Mouse (Mus musculus): ENCODE measurements around the gene Eppin.
"Not testable (repeated sequence)": the region's sequence is repeated elsewhere in the genome, so short reads cannot be mapped to it uniquely, and the experiment has no call there.

Gene Eppin

DNA sequence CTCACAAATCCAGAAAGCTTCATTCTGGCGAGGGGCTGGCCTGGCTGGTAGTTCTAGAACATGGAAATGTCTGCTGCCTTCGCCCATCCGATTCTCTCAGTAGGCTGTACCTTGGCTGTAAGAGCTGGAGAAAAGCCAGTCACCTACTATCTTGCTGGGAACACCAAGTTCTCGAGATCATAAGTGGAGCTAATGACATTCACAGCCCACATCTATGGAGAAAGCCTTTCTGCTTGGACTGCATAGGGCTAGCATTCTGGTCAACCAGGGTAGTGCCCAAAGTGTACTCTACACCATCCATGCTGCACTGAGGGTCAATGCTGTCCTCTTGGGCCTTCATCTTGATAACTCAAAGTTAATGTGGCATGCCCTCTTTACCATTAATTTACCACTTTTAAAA is at the start of gene Eppin:
Gene Eppin (minus strand): TSS at position 101 of the 400 bp plus-strand sequence.
- DNase-seq (ENCODE audit: low spot score in 2 of 2): no peak

GRCm38 (mm10) chr2:164641881-164642673 is 48.7 kb upstream of the Eppin start:
- DNase-seq (ENCODE audit: low spot score in 2 of 2): no peak

DNA sequence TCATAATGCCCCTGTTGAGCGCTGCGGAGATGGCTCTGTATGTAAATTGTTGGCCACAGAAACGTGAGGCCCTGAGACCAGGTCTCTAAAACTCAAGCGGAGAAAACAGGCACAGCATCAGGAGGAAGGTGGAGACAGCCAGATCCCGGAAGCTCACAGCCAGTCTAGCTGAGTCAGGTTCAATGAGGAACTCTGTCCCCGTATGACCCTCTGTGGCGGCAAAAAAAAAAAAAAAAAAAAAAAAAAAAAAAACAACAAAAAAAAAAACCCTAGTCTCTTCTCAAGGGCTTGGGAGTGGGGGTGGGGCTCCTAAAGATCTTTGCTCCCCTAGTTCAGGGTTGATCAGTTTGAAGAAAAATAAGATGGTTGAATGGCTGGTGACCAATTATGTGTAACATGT is 47.7 kb upstream of the Eppin start:
- DNase-seq (ENCODE audit: low spot score in 2 of 2): no peak

DNA sequence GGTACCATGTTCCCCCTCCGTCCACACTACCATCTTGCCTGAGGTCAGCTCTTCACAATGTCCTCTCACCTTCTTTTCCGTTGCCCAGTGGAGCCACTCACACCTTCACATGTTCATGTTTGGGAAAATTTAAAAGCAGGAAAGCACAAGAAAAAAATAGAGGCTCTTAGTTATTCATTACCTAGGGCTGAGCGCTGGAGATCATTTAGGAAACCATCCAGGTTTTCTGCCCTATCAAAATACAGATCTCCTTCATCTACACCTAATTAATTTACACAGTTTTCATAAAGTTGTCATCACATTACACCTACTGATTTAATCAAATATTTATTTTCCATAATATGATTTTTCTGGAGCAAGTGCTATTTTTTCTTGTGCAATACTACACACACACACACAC is 45.3 kb upstream of the Eppin start, which contains the start of gene Wfdc16:
Gene Wfdc16 (minus strand): TSS at position 101 of the 400 bp plus-strand sequence.
- DNase-seq (ENCODE audit: low spot score in 2 of 2): no peak

DNA sequence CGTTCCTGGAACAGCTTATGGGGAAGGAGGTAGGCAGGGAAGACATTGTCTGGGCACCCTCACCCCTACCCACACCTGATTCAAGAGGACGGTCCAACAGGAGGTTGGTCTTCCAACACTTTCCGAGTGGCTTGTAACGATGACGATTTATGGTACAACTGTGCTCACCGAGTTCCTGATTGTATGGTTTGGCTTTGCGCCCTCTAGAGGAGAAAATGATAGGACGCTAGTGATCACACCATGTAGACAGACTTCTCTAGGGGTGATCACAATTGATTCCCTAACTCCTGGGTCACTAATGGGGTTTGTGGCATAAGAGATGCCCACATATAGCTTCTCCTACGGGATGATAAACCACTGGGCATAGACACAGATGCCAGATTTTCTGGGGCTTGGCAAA is 41.9 kb upstream of the Eppin start:
- no peak for DNase-seq (ENCODE audit: low spot score in 2 of 2)

- no peak for DNase-seq (ENCODE audit: low spot score in 2 of 2)
Observed at GRCm38 (mm10) chr2:164621775-164622174, 28.4 kb upstream of the Eppin start.

DNA sequence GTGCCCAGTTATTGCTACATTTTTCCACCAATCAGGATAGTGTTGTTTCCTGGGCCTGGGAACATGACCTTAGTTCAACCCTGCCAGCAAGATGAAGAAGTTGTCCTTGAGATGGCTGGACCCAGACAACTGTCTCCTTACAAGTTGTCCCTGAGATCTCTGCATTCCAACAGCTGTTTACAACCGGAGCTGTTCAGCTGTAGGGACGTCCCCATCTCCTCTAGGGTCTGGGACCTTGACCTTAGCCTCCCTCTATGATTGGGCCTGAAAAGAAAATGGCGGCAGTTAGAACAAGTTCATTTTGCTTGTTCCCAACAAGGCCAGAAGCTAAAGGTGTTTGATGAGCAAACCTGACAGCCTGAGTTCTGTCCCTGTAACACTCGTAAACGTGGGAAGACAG is 25.7 kb upstream of the Eppin start:
- no peak for DNase-seq (ENCODE audit: low spot score in 2 of 2)

DNA sequence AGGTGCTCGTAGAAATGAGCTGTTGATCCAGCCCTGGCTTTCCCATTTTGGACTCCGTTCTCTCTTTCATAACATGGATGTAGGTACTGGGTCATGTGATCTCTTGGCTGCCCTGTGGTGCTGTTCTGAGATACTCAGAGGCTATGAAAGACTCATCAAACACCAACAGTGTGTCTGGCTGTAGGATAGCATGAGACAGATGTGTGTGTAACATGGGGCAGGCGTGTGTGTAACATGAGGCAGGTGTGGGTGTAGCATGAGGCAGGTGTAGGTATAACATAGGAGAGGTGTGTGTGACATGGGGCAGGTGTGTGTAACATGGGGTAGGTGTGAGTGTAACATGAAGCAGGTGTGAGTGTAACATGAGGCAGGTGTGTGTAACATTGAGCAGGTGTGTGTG is 22.0 kb upstream of the Eppin start:
- no peak for DNase-seq (ENCODE audit: low spot score in 2 of 2)

DNA sequence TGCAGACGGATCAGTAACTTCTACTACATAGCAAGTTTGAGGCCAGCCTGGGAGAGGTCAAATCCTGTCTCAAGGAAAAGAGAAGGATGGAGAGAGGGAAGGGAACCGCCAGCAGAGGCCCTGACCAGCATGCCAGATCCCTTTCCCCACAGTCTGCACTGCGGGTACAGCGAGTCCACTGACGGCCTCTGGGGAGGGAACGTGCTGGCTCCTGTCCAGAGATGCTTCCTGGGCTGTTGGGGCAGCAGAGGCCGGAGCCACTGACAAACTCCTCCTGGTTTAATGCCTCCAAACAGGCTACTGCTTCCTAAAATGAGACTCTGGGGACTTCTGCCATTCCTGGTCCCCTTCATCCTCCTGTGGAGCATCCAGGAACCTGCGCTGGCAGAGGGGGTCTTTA is 20.1 kb upstream of the Eppin start, which contains the start of the genes Wfdc6b and Wfdc8:
Gene Wfdc6b (plus strand): TSS at position 52 of the 400 bp plus-strand sequence.
Gene Wfdc8 (minus strand): TSS at position 156 of the 400 bp plus-strand sequence.
- DNase-seq (ENCODE audit: low spot score in 2 of 2): not testable (repeated sequence)

GRCm38 (mm10) chr2:164608781-164609180 is 15.4 kb upstream of the Eppin start:
- no peak for DNase-seq (ENCODE audit: low spot score in 2 of 2)

GRCm38 (mm10) chr2:164604411-164604810 is 11.0 kb upstream of the Eppin start:
- DNase-seq (ENCODE audit: low spot score in 2 of 2): no peak

DNA sequence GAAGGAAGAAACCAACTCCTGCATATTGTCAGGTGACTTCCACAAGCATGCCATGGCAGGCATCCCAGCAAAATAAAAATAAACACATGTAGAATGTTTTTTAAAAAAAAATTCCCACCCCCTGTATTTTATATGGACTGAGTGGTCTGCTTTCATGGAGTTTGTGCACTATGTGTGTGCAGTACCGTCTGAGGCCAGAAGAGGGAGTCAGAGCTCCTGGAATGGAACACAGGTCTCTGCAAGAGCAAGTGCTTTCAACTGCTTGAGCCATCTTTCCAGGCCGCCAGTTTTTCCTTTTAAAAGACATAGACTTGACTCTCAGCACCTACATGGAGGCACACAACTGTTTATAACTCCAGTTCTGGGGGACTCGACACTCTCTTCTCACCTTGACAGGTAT is 10.1 kb upstream of the Eppin start:
- DNase-seq (ENCODE audit: low spot score in 2 of 2): no peak

GRCm38 (mm10) chr2:164600179-164600578 is 6.8 kb upstream of the Eppin start:
- no peak for DNase-seq (ENCODE audit: low spot score in 2 of 2)

- DNase-seq (ENCODE audit: low spot score in 2 of 2): no peak
Observed at GRCm38 (mm10) chr2:164592014-164592413, 1.4 kb downstream of the Eppin start.

GRCm38 (mm10) chr2:164585025-164585725 is 8.2 kb downstream of the Eppin start, which contains the start of gene Wfdc6a:
Wfdc6a (minus strand) TSS chr2:164585447.
- DNase-seq (ENCODE audit: low spot score in 2 of 2): not testable (repeated sequence)

DNA sequence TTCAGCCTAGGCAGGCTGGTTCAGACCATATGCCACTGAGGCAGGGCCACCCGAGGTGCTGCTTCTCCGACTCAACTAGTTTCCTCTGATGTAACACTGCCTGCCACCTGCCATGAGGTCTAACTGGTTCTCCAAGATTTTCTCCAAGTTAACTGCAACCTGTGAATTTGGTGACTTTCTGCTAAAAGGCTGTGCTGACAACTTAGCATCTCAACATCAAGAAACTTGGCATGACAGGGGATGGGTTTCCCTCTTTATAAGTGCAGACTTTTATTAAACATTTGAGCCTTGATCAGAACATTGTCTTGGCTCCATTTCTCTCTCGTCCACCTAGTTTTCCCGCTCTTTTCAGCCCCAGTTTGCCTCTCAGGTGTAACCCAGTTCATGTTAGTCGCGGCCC is 20.0 kb downstream of the Eppin start, which contains the start of gene Spint3:
Gene Spint3 (minus strand): TSS at position 101 of the 400 bp plus-strand sequence.
- DNase-seq (ENCODE audit: low spot score in 2 of 2): not testable (repeated sequence)

DNA sequence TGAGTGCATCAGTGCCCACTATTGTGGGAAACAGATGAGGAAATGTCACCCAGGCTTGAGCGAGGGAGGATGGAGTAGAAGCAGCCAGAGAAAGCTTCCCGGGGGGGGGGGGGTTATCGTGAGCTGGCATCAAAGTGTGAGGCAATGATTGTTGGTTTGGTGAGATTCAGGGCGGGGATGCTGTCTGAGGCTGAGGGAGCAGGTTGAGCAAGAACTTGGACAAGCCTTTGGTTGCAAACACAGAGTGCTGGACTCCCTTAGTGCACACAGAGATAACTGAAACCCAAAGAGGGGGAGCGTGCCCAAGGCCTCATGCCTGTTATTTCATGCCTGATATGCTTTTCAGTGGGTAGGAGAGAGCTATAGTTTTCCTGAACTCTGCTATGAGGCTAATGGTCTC is 25.9 kb downstream of the Eppin start:
- DNase-seq (ENCODE audit: low spot score in 2 of 2): no peak

DNA sequence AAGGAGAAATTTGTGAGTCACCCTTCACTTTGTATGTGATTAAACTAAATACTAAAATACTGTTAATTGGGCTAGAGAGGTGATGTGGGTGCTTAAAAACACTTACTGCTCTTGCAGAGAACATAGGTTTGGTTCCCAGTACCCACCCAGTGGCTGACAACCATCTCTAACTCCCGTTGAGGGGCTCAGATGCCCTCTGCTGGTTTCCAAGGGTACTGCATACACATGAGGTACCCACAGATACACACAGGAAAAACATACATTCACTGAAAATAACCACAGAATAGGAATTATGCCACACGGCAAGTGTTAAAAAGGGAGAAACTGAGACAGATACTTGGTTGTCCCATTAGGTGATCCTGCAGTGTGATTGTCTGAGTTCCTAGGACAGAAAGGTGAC is 26.4 kb downstream of the Eppin start:
- no peak for DNase-seq (ENCODE audit: low spot score in 2 of 2)

- no peak for DNase-seq (ENCODE audit: low spot score in 2 of 2)
Observed at GRCm38 (mm10) chr2:164564346-164564745, 29.0 kb downstream of the Eppin start.

DNA sequence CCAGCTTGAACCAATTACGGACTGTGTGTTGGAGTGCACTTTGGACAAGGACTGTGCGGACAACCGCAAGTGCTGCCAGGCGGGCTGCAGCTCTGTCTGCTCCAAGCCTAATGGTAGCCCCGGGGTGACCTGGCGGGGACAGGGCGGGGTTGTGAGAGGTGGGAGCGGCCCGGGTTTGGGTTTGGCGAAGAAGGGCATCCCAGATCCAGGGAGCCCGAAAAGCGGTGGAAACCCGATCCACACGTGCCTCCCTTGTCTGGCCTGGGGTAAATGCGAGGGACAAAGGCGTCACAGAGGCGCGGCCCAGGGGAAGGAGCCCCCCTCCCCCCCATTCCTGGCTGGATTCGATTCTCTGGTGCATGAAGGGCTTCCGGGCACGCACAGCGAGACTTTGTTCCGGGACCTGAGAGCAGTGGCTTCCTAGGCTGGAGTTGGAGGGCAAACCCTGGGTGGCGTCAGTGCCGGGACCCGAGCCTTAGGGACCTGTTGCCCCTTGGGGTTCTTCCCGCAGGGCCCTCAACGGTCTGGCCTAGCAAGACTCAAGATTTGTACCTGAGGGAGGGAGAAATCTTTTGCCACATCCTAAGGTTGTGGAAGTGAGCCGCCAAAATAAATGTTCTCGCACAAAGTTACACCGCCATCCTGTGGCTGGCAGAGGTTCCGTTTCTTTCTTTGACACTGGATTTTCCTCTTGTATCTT is 29.9 kb downstream of the Eppin start:
- DNase-seq (ENCODE audit: low spot score in 2 of 2): no peak

DNA sequence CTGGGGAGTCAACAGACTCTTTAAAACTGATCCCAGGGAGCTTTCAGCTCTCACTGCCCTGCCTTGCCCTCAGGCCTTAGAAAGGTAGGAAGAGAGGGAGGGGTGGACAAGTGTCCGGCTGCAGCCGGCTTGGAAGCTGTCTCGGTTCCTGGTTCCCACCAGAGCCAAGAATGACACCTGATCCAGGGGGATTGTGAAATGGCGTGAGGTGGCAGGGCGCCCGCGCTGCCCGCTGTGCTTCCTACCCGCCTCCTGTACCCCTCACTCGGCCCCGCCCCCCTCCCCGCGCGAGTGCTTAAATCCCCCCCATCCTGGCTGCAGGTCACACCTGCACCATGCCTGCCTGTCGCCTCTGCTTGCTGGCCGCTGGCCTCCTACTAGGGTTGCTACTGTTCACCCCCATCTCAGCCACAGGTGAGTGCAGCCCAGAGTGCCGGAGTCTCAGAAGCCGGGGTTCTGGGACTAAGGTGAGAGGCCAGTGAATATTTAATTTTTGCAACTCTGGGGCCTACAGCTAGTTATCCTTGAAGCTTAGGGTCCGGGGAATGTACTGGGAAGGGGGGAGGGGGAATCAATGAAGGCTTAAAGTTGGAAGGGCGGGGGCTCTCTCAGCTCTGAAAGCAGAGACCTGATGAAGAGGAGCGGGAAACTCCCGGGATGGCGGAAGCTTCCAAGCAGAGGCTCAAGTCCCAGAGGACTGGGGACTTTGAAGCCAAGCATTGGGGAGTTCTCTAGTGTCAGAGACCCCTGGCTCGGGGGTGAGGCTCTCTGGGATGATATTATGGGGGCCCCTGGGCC is 30.8 kb downstream of the Eppin start, which contains the start of gene Wfdc2:
Gene Wfdc2 (plus strand): TSS at position 23 of the 798 bp plus-strand sequence.
- DNase-seq (ENCODE audit: low spot score in 2 of 2): no peak
